Mouse (Mus musculus): ENCODE measurements at regions not wholly inside any gene's neighbourhood (a gene's known extent, or its start where the extent isn't known, plus 50 kb on each side); places are given as distances from the start of the nearest gene placed in this dataset.

- DNase-seq: no peak
Observed at GRCm38 (mm10) chr2:45454811-45455210, 337.6 kb upstream of the Zeb2 start.

DNA sequence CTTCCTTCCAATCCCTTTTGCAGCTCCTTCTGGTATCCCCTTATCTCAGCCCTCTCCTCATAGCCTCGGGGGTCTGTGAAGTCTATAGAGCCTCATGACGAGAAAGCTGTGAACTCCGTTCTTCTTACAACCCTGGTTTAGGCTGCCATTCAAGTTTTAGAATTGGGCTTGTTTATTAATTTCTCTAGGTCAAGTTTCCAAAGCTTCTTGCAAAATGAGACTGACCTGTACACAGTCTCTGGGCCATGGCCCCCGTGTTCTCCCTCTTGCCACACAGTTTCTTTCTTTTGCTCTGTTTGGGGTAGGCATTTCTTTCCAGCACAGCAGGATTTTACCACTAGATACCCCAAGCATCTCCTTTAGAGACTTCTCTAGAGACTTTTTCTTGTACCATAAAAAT, 322.0 kb upstream of the Zeb2 start:
- DNase-seq: no peak

DNA sequence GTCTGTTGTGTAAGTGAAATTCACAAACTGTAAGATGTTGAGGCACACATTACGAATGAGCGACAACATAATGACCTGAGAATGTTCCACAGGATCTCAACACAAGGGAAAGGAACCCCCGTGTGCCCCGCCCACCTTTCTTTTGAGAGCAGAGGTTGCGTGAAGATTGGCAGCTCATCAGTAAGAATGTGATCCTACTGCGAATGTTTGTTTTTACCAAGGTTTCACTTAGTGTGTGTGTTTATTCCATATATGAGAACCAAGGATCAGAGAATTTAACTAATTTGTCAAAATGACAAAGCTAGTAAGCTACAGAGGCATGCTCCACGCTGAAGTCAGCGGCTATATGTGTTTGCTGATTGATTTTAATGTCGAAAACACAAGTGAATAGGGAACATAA, 321.5 kb upstream of the Zeb2 start:
- DNase-seq: no peak

DNA sequence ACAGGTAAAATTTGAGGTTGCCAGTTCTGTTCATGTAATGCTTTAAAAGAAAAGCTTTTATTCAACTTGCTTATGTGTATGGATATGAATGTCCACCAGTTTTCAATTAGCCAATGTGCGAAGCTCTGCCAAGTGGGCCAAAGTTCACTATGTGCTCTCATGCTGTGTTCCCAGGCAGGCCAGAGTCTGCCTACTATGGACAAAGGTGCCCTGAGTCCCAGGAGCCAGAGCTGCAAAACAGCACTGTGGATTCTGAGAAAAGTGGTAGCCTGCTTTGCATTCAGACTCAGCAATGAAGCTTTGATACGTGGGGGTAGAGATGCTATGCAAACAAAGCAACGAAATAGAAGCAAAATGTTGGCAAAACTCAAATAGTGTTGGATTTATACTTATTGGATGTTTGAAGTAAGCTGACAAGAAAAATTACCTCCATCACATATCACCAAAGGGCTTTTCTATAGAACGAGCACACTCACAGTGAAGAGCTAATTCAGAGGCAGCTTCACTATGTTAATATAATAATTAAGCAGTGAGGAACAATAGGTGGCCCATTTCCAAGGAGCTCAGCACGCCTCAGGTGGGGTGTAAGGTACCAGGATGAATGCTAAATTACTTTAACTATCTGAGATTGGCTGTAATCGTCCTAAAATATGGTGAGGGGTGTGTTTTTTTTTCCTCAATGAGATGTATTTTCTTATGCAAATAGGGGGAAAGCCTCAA, 318.2 kb upstream of the Zeb2 start:
- no peak for DNase-seq

- DNase-seq: no peak
Observed at GRCm38 (mm10) chr2:45434789-45435188, 317.6 kb upstream of the Zeb2 start.

- DNase-seq: peak; percentile 7
Observed at GRCm38 (mm10) chr2:45434169-45434568, 317.0 kb upstream of the Zeb2 start.

DNA sequence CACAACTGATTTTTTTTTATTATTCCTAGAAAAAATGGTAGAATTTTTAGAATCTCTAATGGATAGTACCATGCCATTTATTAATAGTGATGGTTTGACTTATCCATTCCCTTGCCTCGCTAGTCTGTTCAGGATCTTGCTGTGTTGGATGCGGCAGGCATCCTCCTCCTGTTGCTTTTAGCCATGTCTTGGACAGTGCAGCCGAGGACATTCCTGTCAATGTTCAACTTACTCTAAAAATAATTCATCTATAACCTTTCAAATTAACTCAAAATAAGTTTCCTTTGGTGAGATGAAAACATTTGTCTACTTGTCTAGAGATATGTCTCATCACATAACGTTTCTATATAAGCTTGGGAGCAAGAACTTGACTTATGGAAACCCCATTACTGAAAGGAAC, 314.2 kb upstream of the Zeb2 start:
- no peak for DNase-seq

GRCm38 (mm10) chr2:45421774-45422173, 304.6 kb upstream of the Zeb2 start:
- DNase-seq: no peak

- no peak for DNase-seq
Observed at GRCm38 (mm10) chr2:45408136-45408535, 290.9 kb upstream of the Zeb2 start.

GRCm38 (mm10) chr2:45389902-45390492, 272.8 kb upstream of the Zeb2 start:
- no peak for DNase-seq

- no peak for DNase-seq
Observed at GRCm38 (mm10) chr2:45371268-45371667, 254.1 kb upstream of the Zeb2 start.

GRCm38 (mm10) chr2:45370615-45370968, 253.4 kb upstream of the Zeb2 start:
- DNase-seq: no peak

DNA sequence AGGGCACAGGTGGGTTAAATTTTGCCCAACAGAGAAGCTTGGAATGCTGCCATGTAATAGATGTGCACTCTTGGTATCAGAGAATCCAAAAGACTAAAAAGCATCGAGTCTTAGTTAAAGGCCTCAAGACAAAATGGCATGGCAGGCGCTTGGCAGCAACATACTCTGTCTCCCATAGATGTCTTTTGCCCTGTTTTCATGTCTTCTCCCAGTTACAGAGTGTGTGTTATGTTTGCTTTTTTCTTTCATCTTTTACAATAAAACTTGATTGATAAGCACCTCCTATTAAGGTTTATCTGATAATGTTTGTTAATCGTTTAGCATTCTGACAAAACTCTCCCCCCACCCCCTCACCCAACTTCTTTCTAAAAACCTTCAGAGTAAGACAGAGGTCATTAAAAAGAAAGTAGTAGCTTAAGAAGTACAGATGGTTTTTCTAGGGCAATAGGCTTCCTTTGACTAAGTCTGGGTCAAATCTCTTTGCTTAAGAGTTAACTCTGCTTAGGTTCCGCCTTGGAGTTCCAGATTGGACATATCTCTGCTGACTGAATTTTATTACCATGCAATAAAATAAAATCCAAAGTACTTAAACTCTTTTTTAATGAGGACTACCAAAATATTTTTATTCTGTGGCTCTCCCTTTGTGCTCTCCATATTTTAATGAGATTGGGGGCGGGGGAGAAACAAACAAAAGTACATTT, 252.9 kb upstream of the Zeb2 start:
- DNase-seq: no peak

DNA sequence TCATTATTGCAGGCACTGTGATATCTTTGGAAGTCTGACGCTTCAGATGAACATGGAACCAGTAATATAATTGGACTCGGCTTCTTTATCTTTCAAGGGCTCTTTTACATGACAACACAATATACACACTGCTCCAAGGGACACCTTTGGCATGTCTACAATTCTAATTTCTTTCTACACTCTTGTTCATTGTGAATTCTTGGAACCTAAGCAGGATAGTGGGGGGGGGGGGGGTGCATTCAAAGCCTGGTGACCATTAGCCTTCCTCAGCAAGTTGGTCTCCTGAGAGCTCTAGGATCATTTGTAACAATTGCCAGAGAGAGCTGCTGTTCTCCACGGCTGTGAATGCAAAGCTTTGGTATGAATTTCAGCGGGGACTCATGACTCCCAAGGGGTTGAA, 252.2 kb upstream of the Zeb2 start:
- no peak for DNase-seq

DNA sequence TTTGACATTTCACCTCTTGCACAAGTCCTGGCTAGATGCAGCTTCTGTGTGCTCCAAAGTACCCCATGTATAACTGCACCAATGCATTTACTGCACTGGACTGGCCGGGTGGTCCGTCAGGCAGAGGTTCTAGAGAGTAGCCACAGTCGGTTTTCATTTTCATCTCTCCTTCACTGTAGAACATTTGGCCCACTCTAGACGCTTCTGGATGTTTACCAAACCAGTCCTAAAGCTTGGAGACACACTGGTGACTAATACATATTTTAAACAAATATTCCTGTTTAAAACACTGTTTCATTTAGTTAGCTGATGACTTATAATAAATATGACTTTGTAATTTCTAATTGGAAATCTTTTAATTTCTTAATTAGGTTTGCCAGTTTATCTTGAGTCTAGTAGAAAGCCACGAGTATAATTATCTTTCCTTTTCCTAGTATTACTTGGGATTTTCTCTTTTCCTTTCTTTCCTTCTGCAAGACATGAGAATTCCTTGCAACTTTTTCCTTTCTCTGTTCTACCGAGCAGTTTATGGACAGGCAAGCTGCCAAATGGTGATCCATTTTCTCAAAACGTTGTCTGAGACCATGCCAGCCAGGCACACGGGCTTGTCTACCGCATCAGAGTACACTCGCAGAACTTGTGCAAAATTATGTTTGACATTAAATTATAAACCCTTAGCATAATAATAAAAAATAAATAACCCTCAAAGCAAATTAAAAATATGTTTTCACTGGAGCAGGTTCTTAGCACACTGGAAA, 250.4 kb upstream of the Zeb2 start:
- no peak for DNase-seq

- DNase-seq: no peak
Observed at GRCm38 (mm10) chr2:45357266-45357665, 240.1 kb upstream of the Zeb2 start.

DNA sequence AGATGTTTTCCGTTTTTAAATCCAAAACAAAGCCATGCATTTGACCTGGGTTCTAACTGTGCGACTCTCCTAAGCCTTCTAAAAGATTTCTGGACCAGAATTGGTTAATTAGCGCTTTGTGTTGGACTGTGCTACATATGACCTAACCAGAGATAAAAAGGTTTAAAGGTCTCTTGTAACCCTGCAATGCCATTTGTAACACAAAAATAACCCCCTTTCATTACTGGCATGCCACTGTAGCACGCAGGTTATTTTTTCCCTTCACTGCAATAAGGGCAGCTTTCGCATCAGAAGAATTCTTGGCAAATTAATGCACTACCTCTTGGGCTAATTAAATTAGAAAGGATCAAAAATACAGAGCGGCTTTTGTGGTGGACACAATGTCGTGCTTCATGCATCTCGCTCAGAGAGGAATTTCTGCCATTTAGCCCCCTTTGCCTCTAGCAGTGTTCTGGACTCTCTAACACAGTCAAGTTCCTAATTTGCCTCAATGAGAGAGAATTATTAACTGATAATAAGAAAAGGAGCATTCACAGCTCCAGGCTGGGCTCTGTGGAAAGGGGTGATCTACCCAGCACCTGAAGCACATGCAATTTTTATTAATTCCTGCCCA, 239.5 kb upstream of the Zeb2 start:
- DNase-seq: no peak

- no peak for DNase-seq
Observed at GRCm38 (mm10) chr2:45356021-45356420, 238.8 kb upstream of the Zeb2 start.

- DNase-seq: peak; percentile 26
Observed at GRCm38 (mm10) chr2:45351529-45352133, 234.4 kb upstream of the Zeb2 start.

GRCm38 (mm10) chr2:45346358-45346757, 229.2 kb upstream of the Zeb2 start:
- no peak for DNase-seq

DNA sequence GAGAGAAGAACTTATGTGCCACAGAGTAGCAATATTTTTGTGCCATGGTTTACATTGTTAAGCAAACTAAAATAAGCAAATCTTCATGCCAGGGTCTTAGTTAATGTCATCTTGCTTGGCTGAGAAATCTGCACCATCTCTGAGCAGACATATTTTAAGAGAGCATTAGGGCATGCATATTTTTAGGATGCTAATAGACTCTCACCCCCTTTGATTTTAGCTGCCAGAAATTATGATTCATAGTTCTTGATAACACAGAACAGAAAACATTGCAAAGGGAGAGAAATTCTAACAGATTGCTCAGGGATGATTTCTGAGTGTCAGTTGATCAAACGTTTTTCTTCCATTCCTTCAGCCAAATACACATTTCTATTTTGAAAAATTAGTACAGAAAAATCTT, 222.7 kb upstream of the Zeb2 start:
- no peak for DNase-seq

GRCm38 (mm10) chr2:45338809-45339208, 221.6 kb upstream of the Zeb2 start:
- no peak for DNase-seq
